Mouse (Mus musculus) left cerebral cortex, postnatal 25 days (tissue): ENCODE results near the gene Cnksr3. TPM values are rescaled to one million over a fixed set of nuclear protein-coding genes. Genes with fewer than 3 reads are reported as not detected.

Experiments
- DNase-seq, 2 experiments: peaks; one replicate each; pipeline ENCODE4 v3.0.0; 2022; ENCODE audit warnings: low spot score in 2 of 2, mixed read lengths in 1 of 2
- intact Hi-C: fragments of 180-260 bp; cut with DNase I; formaldehyde crosslinking; loops from one replicate; pipeline ENCODE4 v1.15.1; 2025
- total RNA-seq, 2 experiments: library from RNA; stranded (reverse); gene quantifications; 2 replicates each; pipeline ENCODE4 v1.2.3; 2021

Cnksr3 gene
- total RNA-seq, 2 experiments from 2014 or later, result 5.3 to 7.3 TPM

DNA sequence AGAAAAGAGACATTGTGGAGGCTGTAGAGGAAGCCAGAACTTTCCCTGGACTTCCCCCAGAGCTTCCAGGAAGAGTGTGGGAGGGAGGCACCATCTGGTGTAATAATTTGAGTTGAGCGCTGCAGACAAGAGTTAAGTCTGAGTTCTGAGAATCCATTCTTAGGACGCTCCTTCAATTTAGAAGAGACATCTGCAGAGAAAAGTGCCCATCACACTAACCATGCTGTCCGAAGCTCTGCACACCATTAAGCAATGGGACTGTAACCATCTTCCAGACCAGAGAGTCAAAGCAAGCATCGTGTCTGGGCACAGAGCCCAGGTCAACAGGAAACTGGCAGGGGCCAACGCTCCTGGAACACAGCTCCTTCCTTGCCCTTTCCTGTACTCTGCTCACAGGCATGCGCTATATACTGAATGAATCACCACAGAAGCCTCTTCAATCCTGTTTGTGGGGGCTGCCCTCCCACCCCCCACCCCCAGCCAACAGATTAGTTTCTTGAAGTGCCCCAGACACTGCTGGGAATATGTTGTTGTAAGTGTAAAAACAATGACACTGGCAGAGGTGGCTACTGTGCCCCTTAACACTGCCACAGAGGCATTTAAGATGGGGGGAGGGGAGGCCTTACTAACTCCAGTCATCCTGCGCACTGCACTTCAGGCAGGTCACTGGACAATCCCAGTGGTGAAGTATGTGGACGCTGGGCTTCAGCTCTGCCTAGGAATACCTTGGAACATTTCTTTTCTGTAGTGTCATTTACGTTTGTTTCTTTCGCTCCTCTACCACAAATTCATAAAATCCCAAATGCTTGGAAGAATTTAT is 93.6 kb downstream of the Cnksr3 start:
- peak; percentile 48 to 82 for DNase-seq
- intact Hi-C loops, result no loop called here

DNA sequence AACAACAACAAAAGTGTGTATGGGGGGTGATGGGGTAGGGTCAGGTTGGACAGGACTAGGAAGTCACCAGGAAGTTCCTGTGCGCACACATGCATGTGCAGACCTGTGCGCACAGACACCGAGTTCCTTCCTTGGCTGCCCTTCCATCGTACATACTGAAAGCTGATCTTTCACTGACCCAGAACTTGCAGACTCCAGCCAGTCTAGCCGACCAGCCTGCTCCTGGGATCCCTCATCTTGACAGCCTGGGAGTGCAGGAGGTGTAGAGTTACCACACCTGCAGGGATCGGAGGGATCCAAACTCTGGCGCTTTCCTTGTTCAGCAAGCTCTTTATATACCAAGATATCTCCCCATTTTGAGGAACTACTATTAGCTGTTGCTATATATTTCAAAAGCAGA is 94.3 kb downstream of the Cnksr3 start:
- intact Hi-C loops, result no loop called here
- DNase-seq, result no peak

DNA sequence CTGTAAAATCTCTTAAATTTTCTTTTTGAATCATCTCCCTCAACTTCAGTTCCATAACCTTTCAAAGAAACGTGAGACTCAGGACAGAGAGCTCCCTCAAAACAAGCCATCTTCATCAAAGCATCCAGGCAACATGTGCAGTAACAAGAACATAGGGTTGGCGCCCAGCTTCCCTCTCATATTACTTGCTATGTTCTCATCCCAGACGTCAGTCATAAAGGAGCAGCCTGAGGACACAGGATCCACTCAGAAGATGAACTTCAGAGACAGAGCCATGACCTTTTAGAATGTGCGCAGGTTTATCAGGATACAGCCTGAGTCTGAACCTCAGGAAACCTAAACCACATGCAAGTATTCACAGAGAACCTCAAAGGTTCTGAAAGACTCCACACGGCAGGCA is 97.2 kb downstream of the Cnksr3 start:
- no peak for DNase-seq
- intact Hi-C loops, result no loop called here

DNA sequence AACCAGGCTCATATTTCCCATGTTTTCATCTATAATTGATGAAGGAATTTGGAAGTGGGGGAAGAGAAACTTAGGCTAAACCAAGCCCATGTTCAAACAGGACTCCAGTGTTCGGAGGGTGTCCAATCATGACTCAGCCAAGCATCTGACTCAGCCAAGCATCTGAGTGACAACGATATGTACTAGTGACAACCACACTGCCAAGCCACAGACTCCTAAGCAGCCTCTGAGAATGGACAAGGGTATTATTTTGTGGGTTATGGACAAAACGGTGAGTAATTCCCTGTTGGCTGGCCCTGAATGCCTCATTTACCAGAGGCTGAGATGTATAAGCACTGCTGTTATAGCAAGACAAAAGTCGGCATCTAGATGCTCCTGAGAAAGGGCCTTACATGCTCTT is 98.3 kb downstream of the Cnksr3 start:
- DNase-seq, result no peak
- intact Hi-C loops, result no loop called here

GRCm38 (mm10) chr10:7113144-7113543 is 98.9 kb downstream of the Cnksr3 start:
- no peak for DNase-seq
- intact Hi-C loops, result no loop called here

DNA sequence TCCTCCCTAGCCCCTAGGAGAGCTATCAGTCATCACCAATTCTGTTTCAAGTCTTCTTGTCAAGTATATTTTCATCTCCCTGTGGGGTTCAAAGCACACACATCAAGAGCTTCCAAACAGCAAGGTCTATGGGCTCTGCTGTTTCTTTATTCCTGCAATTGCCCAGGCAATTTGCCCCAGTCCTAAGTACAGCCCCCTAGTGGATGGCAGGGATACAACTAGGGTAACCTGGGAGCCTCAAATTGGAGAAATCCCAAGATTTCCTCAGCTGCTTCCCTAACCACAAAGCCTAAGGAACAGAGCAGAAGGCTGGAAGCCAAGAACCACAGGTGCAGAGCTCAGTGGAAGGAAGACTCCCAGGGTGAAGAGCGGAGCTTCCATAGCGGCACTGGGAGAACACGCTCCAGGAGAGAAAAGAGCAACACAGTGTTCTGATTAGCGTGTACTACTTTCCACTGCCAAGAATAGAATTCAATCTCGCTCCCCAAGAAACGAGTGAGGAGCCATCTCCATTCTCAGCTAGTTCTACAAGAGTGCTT is 100.5 kb downstream of the Cnksr3 start:
- peak; percentile 30 to 57 for DNase-seq
- intact Hi-C loops, result no loop called here

- intact Hi-C loops, result no loop called here
- no peak for DNase-seq
These were observed 108.2 kb downstream of the Cnksr3 start for GRCm38 (mm10) chr10:7103872-7104271.

DNA sequence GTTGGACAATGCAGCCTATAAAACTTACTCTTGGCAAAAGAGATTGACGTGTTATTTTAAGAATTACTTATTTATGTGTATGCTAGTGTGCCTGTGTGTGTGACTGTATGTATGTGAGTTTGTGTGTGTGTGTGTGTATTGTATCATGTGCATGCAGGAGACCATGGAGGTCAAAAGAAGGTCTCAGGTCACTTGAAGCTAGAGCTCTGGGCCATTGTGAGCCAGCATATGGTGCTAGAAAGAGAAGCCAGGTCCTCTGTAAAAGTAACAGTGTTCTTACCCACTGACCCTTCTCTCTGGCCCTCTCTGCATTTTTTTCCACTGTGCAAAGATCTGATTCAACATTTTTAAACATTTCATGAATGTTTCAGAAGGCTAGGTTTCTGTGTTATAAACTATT is 134.1 kb downstream of the Cnksr3 start:
- no peak for DNase-seq
- intact Hi-C loops, result loop anchor here (2.0 kb wide), 1 partner anchor 193 kb away; no protein-coding TSS in a partner anchor

- intact Hi-C loops, result loop anchor here (2.0 kb wide), 1 partner anchor 193 kb away; no protein-coding TSS in a partner anchor
- peak in 1 of 2 experiments; percentile 11 for DNase-seq
These were observed 134.6 kb downstream of the Cnksr3 start for GRCm38 (mm10) chr10:7077389-7077808.

DNA sequence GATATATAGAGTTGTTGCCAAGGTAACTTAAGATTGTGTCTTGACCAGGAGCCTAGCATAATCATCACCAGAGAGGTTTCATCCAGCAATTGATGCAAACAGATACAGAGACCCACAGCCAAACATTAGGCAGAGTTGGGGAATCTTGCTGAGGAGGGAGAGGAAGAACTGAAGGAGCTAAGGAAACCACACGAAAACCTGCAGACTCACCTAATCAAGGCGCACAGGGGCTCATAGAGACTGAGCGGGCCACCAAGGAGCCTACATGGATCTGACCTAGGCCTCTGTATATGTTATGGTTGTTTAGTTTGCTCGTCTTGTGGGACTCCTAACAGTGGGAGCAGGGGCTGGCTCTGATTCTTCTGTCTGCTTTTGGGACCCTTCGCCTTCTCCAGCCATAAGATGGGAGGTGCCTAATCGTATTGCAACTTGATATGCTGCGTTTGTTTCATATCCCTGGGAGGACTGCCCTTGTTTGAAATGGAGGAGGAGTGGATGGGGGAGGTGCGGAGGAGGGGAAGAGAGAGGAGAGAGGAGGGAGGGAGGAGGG is 135.3 kb downstream of the Cnksr3 start:
- no peak for DNase-seq
- intact Hi-C loops, result loop anchor here (2.0 kb wide), 1 partner anchor 192 kb away; no protein-coding TSS in a partner anchor

DNA sequence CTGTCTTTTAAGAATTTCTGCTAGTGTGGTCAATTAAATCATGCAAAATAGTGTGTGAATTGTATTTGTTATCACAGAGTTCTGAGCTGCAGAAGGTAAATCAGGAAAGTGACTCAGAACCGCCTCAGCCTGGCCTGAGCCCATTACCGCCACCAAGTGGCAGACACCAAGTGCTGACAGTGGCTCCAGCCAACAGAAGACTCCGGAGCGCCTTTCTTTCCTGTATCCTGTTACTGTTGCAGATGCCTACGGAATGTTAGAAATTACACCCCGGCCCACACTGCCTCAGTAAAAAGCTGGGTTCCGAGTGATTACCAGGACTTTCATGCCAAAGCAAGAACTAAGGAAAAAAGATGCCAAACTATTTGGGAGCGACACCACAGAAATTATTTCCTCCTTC is 135.8 kb downstream of the Cnksr3 start:
- intact Hi-C loops, result loop anchor here (2.0 kb wide), 1 partner anchor 191 kb away; no protein-coding TSS in a partner anchor

DNA sequence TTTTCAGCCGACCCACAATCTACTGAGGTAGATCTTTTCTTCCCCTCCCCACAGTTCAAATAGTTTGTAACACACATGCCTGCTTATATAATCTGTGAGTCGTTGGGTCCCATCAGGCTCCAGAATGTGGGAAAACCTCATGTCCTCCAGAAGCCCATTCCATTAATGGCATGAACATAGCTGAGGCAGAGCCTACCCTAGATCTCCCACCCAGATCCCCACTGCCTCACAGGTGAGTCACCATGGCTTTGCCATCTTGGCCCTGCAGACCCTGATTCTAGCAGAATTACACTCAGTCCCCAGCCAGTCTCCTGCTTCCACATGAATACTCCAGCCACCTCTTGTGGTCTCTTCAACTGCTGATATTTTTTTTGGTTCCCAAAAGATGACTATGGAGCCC is 136.4 kb downstream of the Cnksr3 start:
- DNase-seq, result no peak
- intact Hi-C loops, result loop anchor here (2.0 kb wide), 1 partner anchor 191 kb away; no protein-coding TSS in a partner anchor

More for the DNA sequence above, 135.8 kb downstream of the Cnksr3 start:
- DNase-seq, result peak; percentile 83 to 95

DNA sequence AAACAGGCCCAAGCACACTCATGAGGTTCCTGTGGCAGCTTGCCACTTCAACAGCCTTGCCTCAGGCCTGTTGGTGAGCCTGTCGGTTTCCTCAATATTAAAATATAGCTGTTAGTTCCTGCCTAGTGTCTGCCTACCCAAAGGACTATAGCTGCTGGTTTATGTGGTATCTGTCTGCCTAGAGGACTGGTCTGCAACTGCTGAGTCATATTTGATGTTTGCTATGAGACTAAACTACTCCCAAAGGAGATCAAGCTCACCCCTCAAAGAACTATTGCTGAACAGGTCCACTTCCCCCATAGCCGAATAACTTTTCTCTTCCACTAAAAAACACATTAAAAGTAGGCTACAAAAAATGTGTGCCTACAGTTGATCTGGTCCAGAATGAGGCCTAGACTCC is 137.8 kb downstream of the Cnksr3 start:
- intact Hi-C loops, result no loop called here

DNA sequence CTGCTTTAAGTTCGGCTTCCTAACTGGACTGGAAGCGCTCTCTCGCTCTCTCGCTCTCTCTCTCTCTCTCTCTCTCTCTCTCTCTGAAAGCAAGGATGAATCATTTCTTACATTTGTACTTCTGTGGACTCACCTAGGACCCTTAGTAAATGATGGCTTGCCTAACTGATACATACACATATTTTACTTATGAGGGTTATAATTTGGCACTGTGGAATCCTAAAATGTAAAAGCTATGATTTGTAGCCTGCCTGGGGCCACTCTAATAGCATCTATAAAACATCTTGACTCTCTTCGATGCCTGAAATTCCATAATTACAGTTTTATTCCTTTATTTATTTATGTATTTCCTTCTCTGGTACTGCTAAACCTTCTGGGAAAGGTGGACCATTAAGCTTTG is 141.1 kb downstream of the Cnksr3 start:
- no peak for DNase-seq

More for the DNA sequence above, 137.8 kb downstream of the Cnksr3 start:
- DNase-seq, result no peak

GRCm38 (mm10) chr10:7070100-7070835 is 141.8 kb downstream of the Cnksr3 start:
- intact Hi-C loops, result no loop called here
- DNase-seq, result no peak

More for the DNA sequence above, 141.1 kb downstream of the Cnksr3 start:
- intact Hi-C loops, result no loop called here

DNA sequence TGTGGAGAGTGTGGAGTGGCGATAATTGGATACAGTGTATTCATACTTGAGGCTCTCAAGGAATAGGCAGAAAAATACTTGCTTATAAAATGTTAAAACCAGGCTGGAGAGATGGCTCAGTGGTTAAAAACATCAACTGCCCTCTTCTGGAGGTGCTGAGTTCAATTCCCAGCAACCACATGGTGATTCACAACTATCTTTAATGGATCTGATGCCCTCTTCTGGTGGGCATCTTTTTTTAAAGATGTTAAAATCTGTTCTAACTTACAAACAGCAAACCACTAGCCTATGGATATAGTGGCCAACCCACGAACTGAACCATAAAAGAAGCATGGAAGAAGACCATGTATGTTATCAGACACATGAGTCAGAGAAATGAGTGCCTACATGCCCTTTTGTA is 142.9 kb downstream of the Cnksr3 start:
- DNase-seq, result no peak
- intact Hi-C loops, result no loop called here
